Mouse (Mus musculus): Measurements from ENCODE around the gene Serpinb5. TPM values are rescaled to one million over a fixed set of nuclear protein-coding genes. Genes with fewer than 3 reads are reported as not detected.

The Serpinb5 gene
- polyA plus RNA-seq (2021): not detected

DNA sequence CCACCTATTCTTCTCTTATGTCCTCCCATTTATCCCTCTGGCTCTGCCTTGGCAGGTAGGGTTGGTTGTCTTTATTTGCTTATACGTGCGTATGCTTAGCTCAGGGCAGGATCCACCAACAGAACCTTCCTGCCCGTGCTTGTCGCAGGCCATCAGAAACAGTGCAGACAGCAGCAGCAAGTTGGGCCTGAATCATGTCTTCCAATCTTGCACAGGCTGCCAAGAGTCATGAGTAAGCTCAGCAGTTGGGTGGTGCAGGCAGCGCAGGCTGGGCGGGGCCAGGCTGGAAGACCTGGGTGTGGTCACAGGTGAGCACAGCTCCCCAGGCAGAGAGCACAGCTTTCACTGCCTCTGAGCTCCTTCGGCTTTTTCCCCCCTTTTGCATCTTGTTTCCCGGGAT lies at the start of gene Serpinb5:
Serpinb5 (plus strand) TSS at position 327 of the 400 bp plus-strand sequence.
- ATAC-seq (no peak), DNase-seq (ENCODE audit: low read depth, low spot score) (no peak)
- CTCF ChIA-PET: no interaction called here
- POLR2A ChIA-PET: no interaction called here
- no peak for TF ChIP-seq CTCF (IDR thresholded peaks at IDR 0.05)
- peaks cover 22% of the 10 kb centered on the region for H3K27me3 ChIP-seq
- in situ Hi-C loops (cut with MboI; ENCODE audit: low pct_unique_long_range_greater_than_20kb): no loop called here

DNA sequence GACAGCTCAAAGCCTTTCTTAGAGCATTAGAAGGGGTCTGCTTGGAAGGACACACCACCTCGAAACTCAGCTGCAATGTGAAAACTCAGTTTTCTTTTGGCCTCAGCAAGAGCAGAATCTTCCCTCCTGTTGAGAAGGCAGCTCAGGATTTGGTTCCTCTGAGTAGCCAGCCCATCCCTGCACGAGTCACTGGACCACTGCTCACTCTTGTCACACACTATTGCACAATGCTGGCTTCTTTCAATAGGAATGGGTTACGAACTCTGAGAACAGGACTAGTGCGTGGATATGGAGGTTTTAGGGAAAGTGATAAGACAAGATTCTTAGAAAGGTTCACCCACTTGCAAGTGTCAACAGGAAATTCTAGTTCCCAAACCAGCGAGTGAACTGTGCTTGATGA lies 46.1 kb upstream of the Serpinb5 start:
- in situ Hi-C loops (cut with MboI; ENCODE audit: low pct_unique_long_range_greater_than_20kb): loop anchor here (5.0 to 25.0 kb wide), 3 partner anchors 290 to 753 kb away; no protein-coding TSS in a partner anchor
- TF ChIP-seq CTCF (IDR thresholded peaks at IDR 0.05): no peak
- H3K27me3 ChIP-seq: peaks cover 21% of the 10 kb centered on the region
- no peak for DNase-seq (ENCODE audit: low read depth, low spot score)
- no peak for ATAC-seq
- ChIA-PET POLR2A (interaction anchor here (0.6 kb wide), 1 partner anchor 667 kb away, joined by 6 read pairs; no protein-coding TSS in a partner anchor), CTCF (interaction anchor here (0.8 to 1.9 kb wide), 6 partner anchors 16 to 390 kb away, joined by 3 to 4 read pairs (median 3); no protein-coding TSS in a partner anchor)

DNA sequence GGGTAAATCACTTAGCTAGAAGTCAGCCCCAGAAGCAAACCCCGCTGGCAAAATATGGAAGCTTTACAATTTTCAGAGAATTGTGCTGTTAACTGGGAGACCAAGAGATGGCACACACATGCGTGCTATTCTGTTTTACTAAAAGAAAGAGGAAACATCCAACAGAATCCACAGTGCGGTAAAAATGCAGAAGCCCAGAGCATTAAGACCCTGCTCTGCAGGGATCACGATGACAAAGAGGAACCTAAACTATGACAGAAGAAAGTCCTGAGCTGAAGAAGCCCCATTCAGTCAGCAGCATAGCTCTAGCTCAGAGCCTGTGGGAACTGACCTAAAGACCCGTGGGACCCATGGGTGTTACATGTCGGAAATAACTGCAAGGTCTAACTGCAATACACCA lies 45.7 kb upstream of the Serpinb5 start:
- ATAC-seq: no peak
- ChIA-PET CTCF (interaction anchor here (0.8 to 1.9 kb wide), 4 partner anchors 16 to 390 kb away, joined by 3 to 4 read pairs (median 4); no protein-coding TSS in a partner anchor), POLR2A (no interaction called here)
- no peak for TF ChIP-seq CTCF (IDR thresholded peaks at IDR 0.05)
- H3K27me3 ChIP-seq: peaks cover 21% of the 10 kb centered on the region
- in situ Hi-C loops (cut with MboI; ENCODE audit: low pct_unique_long_range_greater_than_20kb): loop anchor here (10.0 to 25.0 kb wide), 2 partner anchors 290 to 753 kb away; no protein-coding TSS in a partner anchor
- DNase-seq (ENCODE audit: low read depth, low spot score): no peak

- in situ Hi-C loops (cut with MboI; ENCODE audit: low pct_unique_long_range_greater_than_20kb): loop anchor here (10.0 to 25.0 kb wide), 2 partner anchors 292 to 754 kb away; no protein-coding TSS in a partner anchor
- ATAC-seq (no peak), DNase-seq (ENCODE audit: low read depth, low spot score) (no peak)
- CTCF ChIA-PET: no interaction called here
- POLR2A ChIA-PET: no interaction called here
- H3K27me3 ChIP-seq: peaks cover 13% of the 10 kb centered on the region
- no peak for TF ChIP-seq CTCF (IDR thresholded peaks at IDR 0.05)
Observed at GRCm38 (mm10) chr1:106816766-106817165, 44.2 kb upstream of the Serpinb5 start.

DNA sequence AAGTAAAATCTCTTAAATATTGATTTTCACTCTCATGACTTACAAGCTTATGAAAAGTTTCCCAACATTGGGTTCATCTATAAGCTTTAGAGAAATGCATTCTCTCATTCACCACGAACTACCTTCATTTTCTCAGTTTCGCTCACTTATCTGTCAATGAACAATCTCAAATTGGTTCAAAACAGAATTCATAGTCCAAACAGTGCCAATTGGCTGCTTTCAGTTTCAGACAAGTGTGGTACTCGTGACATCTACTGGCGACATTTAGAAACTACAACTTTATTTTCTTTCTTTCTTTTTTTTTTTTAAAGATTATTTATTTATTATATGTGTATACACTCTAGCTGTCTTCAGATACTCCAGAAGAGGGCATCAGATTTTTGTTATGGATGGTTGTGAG lies 42.6 kb upstream of the Serpinb5 start:
- ATAC-seq (no peak), DNase-seq (ENCODE audit: low read depth, low spot score) (no peak)
- CTCF ChIA-PET: interaction anchor here (0.8 to 1.8 kb wide), 5 partner anchors 14 to 395 kb away, joined by 3 to 7 read pairs (median 3); no protein-coding TSS in a partner anchor
- in situ Hi-C loops (cut with MboI; ENCODE audit: low pct_unique_long_range_greater_than_20kb): loop anchor here (10.0 to 25.0 kb wide), 2 partner anchors 294 to 756 kb away; no protein-coding TSS in a partner anchor
- POLR2A ChIA-PET: interaction anchor here (0.6 kb wide), 1 partner anchor 305 kb away, joined by 3 read pairs; no protein-coding TSS in a partner anchor
- H3K27me3 ChIP-seq: peaks cover 5% of the 10 kb centered on the region
- peak; percentile 56 for TF ChIP-seq CTCF (IDR thresholded peaks at IDR 0.05)

DNA sequence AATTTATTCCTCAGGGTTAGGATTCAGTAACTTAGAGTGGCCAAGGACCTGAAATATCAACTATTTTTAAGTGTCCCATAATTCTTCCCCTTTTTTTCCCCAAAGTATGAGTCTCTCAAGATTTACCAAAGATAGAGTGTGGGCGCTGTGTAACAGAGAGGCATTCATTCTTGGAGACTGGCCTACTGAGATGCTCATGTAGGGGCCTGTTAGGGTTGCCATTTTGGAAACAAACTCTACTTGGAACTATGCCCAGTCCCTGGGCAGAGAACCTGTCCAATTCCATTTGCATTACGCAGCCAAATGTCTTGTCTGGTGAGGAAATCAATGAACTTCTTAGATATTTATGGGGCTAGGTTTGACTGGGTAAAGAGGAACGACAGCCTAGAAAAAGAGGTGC lies 38.7 kb upstream of the Serpinb5 start:
- in situ Hi-C loops (cut with MboI; ENCODE audit: low pct_unique_long_range_greater_than_20kb): loop anchor here (25.0 kb wide), 1 partner anchor 760 kb away; no protein-coding TSS in a partner anchor
- CTCF ChIA-PET: no interaction called here
- ATAC-seq: no peak
- TF ChIP-seq CTCF (IDR thresholded peaks at IDR 0.05): no peak
- POLR2A ChIA-PET: no interaction called here
- DNase-seq (ENCODE audit: low read depth, low spot score): no peak
- H3K27me3 ChIP-seq: peaks cover 9% of the 10 kb centered on the region

- POLR2A ChIA-PET: no interaction called here
- in situ Hi-C loops (cut with MboI; ENCODE audit: low pct_unique_long_range_greater_than_20kb): no loop called here
- DNase-seq (ENCODE audit: low read depth, low spot score): no peak
- ATAC-seq: no peak
- CTCF ChIA-PET: no interaction called here
- TF ChIP-seq CTCF (IDR thresholded peaks at IDR 0.05): no peak
- peaks cover 42% of the 10 kb centered on the region for H3K27me3 ChIP-seq
Observed at GRCm38 (mm10) chr1:106828784-106829183, 32.2 kb upstream of the Serpinb5 start.

- ChIA-PET POLR2A (no interaction called here), CTCF (no interaction called here)
- DNase-seq (ENCODE audit: low read depth, low spot score): no peak
- TF ChIP-seq CTCF (IDR thresholded peaks at IDR 0.05): no peak
- H3K27me3 ChIP-seq: no peaks in the 10 kb centered on the region
- in situ Hi-C loops (cut with MboI; ENCODE audit: low pct_unique_long_range_greater_than_20kb): no loop called here
- ATAC-seq: no peak
Observed at GRCm38 (mm10) chr1:106865543-106865942, 4.6 kb downstream of the Serpinb5 start.

- ChIA-PET CTCF (no interaction called here), POLR2A (no interaction called here)
- in situ Hi-C loops (cut with MboI; ENCODE audit: low pct_unique_long_range_greater_than_20kb): no loop called here
- H3K27me3 ChIP-seq: peaks cover 4% of the 10 kb centered on the region
- no peak for ATAC-seq
- no peak for TF ChIP-seq CTCF (IDR thresholded peaks at IDR 0.05)
- DNase-seq (ENCODE audit: low read depth, low spot score): no peak
Observed at GRCm38 (mm10) chr1:106866029-106866428, 5.1 kb downstream of the Serpinb5 start.

- TF ChIP-seq CTCF (IDR thresholded peaks at IDR 0.05): no peak
- POLR2A ChIA-PET: no interaction called here
- in situ Hi-C loops (cut with MboI; ENCODE audit: low pct_unique_long_range_greater_than_20kb): no loop called here
- ATAC-seq: no peak
- DNase-seq (ENCODE audit: low read depth, low spot score): no peak
- H3K27me3 ChIP-seq: peaks cover 10% of the 10 kb centered on the region
- CTCF ChIA-PET: no interaction called here
Observed at GRCm38 (mm10) chr1:106866768-106867167, 5.8 kb downstream of the Serpinb5 start.

DNA sequence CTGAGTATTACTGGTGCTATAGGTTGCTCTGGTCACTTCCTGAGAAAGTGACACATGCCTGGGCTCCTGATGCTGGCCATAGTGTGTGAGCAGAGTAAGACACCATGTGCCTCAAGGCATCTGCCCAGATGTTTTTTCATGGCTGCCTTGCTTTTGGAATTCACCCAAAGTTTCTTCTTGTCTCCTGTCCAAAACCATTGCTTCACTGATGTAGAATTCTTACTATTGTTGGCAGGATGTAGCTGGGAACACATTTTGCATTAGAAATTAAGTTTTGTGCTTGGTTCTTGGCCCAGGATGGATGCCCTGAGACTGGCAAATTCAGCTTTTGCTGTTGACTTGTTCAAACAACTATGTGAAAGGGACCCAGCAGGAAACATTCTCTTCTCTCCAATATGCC lies 9.0 kb downstream of the Serpinb5 start:
- TF ChIP-seq CTCF (IDR thresholded peaks at IDR 0.05): no peak
- in situ Hi-C loops (cut with MboI; ENCODE audit: low pct_unique_long_range_greater_than_20kb): no loop called here
- DNase-seq (ENCODE audit: low read depth, low spot score) (no peak), ATAC-seq (no peak)
- POLR2A ChIA-PET: no interaction called here
- CTCF ChIA-PET: no interaction called here
- H3K27me3 ChIP-seq: peaks cover 18% of the 10 kb centered on the region

All from Patski (cell line).